Mouse (Mus musculus): ENCODE data around the gene Wfdc13. TPM values are rescaled to one million over a fixed set of nuclear protein-coding genes. Genes with fewer than 3 reads are reported as not detected.
"Not testable (repeated sequence)": the region's sequence is repeated elsewhere in the genome, so short reads cannot be mapped to it uniquely, and the experiment has no call there.

Wfdc13 gene
- polyA plus RNA-seq, 1 experiment from 2014 or later = 0.45 TPM

DNA sequence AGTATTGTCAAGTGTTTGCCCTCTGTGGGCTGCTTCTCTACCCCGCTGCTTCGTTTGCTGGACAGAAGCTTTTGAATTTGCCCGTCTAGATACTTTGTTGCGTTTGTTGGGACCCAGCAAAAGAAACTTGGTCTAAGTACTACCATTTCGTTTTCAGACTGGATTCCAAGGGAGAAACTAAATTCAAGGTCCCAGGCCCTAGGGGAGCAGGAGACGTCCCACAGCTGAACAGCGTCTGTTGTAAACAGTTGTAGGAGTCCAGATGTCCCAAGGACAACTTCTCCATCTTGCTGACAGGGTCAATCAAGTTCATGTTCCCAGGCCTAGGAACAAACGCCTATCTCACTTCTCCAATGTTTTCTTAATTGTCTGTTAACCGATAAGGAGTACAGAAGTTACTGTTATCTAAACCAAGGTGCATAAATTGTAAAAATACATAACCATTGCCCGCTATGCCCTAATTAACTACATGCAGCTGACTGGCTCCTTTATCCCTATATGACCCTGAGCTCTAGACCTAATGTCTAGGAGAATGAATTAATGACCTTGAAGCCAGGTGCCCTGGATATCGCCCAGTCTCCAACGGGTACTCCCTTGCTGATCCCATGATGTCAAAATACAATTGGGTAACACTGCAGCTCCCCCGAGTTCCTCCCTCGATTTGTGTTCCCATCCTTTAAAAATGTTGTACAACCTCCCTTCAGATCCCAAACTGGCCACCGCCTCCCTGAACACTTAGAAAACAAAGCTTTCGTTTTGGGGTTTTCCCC, 7.8 kb upstream of the Wfdc13 start:
- Histone ChIP-seq H3K27me3 (no peaks in the 10 kb centered on the region), H3K9me3 (no peaks in the 10 kb centered on the region), H3K4me1 (peaks cover 3% of the 10 kb centered on the region; the same call in 1 of the 2 replicates), H3K9ac (no peak overlapping the region), H3K4me2 (replicated peaks) (no peak overlapping the region), H3K27ac (no peak overlapping the region), H3K36me3 (no peaks in the 10 kb centered on the region), H3K4me3 (no peak overlapping the region)
- ATAC-seq (ENCODE audit: insufficient number of reproducible peaks, insufficient read depth, low FRiP score, low TSS enrichment) = no peak
- WGBS = 86% methylated on average over 16 of the region's 16 CpGs

GRCm38 (mm10) chr2:164678848-164679625, 5.9 kb upstream of the Wfdc13 start:
- peaks cover 7% of the 10 kb centered on the region; the same call in 1 of the 2 replicates for H3K4me1 ChIP-seq
- no peaks in the 10 kb centered on the region for H3K36me3 ChIP-seq
- 23% methylated on average over 19 of the region's 19 CpGs for WGBS
- ATAC-seq (ENCODE audit: insufficient number of reproducible peaks, insufficient read depth, low FRiP score, low TSS enrichment) = 0 out of 2 replicates have a peak, but pooled peaks have one; percentile 15
- peak overlapping the region; percentile 49 for H3K4me2 ChIP-seq (replicated peaks)
- H3K27me3 ChIP-seq = no peaks in the 10 kb centered on the region
- H3K27ac ChIP-seq = no peak overlapping the region
- peak overlapping the region; percentile 26 for H3K4me3 ChIP-seq
- no peaks in the 10 kb centered on the region for H3K9me3 ChIP-seq
- no peak overlapping the region for H3K9ac ChIP-seq

DNA sequence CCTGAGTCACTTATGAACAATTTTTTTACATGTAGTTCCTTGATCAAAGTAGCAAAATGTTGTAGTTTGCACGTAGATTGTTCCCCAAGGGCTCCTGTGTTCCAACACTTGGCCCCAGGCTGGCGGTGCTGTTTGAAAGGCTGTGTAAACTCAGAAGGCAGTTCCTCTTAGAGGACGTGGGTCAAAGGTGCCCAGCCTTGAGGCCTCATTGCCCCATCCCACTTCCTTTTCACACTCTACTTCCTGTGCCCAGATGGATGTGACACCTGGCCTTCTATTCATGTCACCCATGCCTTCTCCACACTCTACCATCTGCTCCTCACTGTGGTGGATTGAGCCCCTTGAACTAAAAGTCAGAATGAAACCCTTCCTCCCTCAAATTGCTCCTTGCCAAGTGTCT, 5.0 kb upstream of the Wfdc13 start:
- WGBS = 19% methylated on average over 3 of the region's 3 CpGs
- Histone ChIP-seq H3K36me3 (no peaks in the 10 kb centered on the region), H3K4me2 (replicated peaks) (no peak overlapping the region), H3K9me3 (no peaks in the 10 kb centered on the region), H3K27me3 (no peaks in the 10 kb centered on the region), H3K4me3 (no peak overlapping the region), H3K4me1 (peaks cover 7% of the 10 kb centered on the region; the same call in 1 of the 2 replicates), H3K27ac (no peak overlapping the region), H3K9ac (no peak overlapping the region)
- ATAC-seq (ENCODE audit: insufficient number of reproducible peaks, insufficient read depth, low FRiP score, low TSS enrichment) = no peak

DNA sequence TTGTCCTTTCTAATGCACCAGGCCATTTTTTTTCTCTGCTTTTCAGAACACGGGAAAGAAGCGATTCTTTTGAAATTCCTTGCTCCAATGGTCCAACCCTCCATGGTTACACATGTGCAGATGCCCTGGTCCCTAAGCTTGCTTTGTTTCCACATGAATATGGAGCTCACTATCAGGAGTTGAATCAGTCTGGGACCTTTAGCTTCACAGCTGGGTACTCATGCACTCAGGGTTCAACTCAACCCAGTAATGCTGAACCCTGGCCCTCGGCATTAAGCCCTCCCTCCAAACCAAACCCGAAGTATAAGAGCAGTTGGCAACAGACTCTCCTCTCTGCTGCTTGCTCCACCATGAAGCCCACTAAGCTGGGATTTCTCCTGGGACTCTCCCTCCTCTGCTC, 13.3 kb downstream of the Wfdc13 start, which contains the start of gene Spint4:
Gene Spint4, plus strand, starts transcription at position 301 of the 400 bp plus-strand sequence.
- no peak within 1 kb of the TSS for H3K9ac ChIP-seq
- ATAC-seq (ENCODE audit: insufficient number of reproducible peaks, insufficient read depth, low FRiP score, low TSS enrichment) = no peak
- no peaks in the 10 kb centered on the region for H3K9me3 ChIP-seq
- no peak within 1 kb of the TSS for H3K27ac ChIP-seq
- no peaks in the 10 kb centered on the region for H3K4me1 ChIP-seq
- H3K27me3 ChIP-seq = no peaks in the 10 kb centered on the region
- 74% methylated on average over 4 of the region's 4 CpGs for WGBS
- no peak within 1 kb of the TSS for H3K4me3 ChIP-seq
- H3K36me3 ChIP-seq = no peaks in the 10 kb centered on the region
- no peak within 1 kb of the TSS for H3K4me2 ChIP-seq (replicated peaks)

GRCm38 (mm10) chr2:164700959-164701358, 16.1 kb downstream of the Wfdc13 start:
- no peak overlapping the region for H3K27ac ChIP-seq
- H3K9ac ChIP-seq = no peak overlapping the region
- no peaks in the 10 kb centered on the region for H3K4me1 ChIP-seq
- no peak for ATAC-seq (ENCODE audit: insufficient number of reproducible peaks, insufficient read depth, low FRiP score, low TSS enrichment)
- H3K9me3 ChIP-seq = no peaks in the 10 kb centered on the region
- 79% methylated on average over 5 of the region's 5 CpGs for WGBS
- H3K4me3 ChIP-seq = no peak overlapping the region
- H3K4me2 ChIP-seq (replicated peaks) = no peak overlapping the region
- no peaks in the 10 kb centered on the region for H3K36me3 ChIP-seq
- H3K27me3 ChIP-seq = no peaks in the 10 kb centered on the region

DNA sequence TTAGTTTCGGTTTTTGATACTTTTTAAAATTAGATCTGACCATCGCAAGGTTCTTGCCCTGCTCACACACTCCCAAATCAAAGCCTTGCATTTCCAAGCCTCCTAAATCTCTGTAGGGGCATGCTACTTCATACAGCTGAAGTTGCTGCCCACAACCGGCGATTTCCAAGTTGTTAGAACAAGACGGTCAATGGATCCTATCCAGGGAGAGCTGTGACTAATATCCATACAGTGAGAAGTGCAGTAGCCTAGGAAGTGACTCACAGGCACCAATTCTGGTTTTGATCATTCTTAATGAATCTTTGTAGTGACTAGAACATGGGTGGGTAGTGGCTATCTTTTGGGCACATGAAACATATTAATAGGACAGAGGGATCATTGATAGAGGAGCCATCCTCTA, 16.9 kb downstream of the Wfdc13 start:
- Histone ChIP-seq H3K27me3 (no peaks in the 10 kb centered on the region), H3K4me3 (no peak overlapping the region), H3K9ac (no peak overlapping the region), H3K4me1 (no peaks in the 10 kb centered on the region), H3K36me3 (no peaks in the 10 kb centered on the region), H3K9me3 (no peaks in the 10 kb centered on the region), H3K4me2 (replicated peaks) (no peak overlapping the region), H3K27ac (no peak overlapping the region)
- 94% methylated on average over 5 of the region's 5 CpGs for WGBS
- no peak for ATAC-seq (ENCODE audit: insufficient number of reproducible peaks, insufficient read depth, low FRiP score, low TSS enrichment)

GRCm38 (mm10) chr2:164704235-164704634, 19.3 kb downstream of the Wfdc13 start:
- H3K4me2 ChIP-seq (replicated peaks) = no peak overlapping the region
- H3K9me3 ChIP-seq = no peaks in the 10 kb centered on the region
- no peak overlapping the region for H3K27ac ChIP-seq
- no peaks in the 10 kb centered on the region for H3K4me1 ChIP-seq
- no peak overlapping the region for H3K4me3 ChIP-seq
- no peaks in the 10 kb centered on the region for H3K36me3 ChIP-seq
- ATAC-seq (ENCODE audit: insufficient number of reproducible peaks, insufficient read depth, low FRiP score, low TSS enrichment) = no peak
- H3K27me3 ChIP-seq = no peaks in the 10 kb centered on the region
- WGBS = 79% methylated on average over 5 of the region's 5 CpGs
- no peak overlapping the region for H3K9ac ChIP-seq

DNA sequence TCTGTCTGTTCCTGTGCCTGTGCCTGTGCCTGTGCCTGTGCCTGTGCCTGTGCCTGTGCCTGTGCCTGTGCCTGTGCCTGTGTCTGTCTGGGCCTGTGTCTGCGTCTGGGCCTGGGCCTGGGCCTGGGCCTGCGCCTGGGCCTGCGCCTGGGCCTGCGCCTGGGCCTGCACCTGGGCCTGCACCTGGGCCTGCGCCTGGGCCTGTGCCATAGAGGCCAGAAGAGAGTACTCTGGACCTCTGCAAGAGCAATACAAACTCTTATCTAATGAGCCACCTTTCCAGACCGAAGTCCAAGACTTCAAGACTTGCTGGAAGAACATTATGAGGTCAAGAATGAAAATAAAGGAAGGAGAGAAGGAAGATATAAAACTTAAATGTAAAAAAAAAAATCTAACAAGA, 20.4 kb downstream of the Wfdc13 start:
- no peak overlapping the region for H3K4me3 ChIP-seq
- no peaks in the 10 kb centered on the region for H3K9me3 ChIP-seq
- no peak overlapping the region for H3K27ac ChIP-seq
- no peak overlapping the region for H3K9ac ChIP-seq
- H3K4me1 ChIP-seq = no peaks in the 10 kb centered on the region
- H3K4me2 ChIP-seq (replicated peaks) = no peak overlapping the region
- WGBS = 91% methylated on average over 6 of the region's 6 CpGs
- ATAC-seq (ENCODE audit: insufficient number of reproducible peaks, insufficient read depth, low FRiP score, low TSS enrichment) = no peak
- no peaks in the 10 kb centered on the region for H3K27me3 ChIP-seq
- H3K36me3 ChIP-seq = no peaks in the 10 kb centered on the region

GRCm38 (mm10) chr2:164705991-164706390, 21.1 kb downstream of the Wfdc13 start:
- H3K27ac ChIP-seq = no peak overlapping the region
- H3K4me1 ChIP-seq = no peaks in the 10 kb centered on the region
- no peak overlapping the region for H3K4me3 ChIP-seq
- H3K27me3 ChIP-seq = no peaks in the 10 kb centered on the region
- H3K36me3 ChIP-seq = no peaks in the 10 kb centered on the region
- WGBS = 87% methylated on average over 14 of the region's 14 CpGs
- no peak overlapping the region for H3K9ac ChIP-seq
- no peak overlapping the region for H3K4me2 ChIP-seq (replicated peaks)
- no peak for ATAC-seq (ENCODE audit: insufficient number of reproducible peaks, insufficient read depth, low FRiP score, low TSS enrichment)
- H3K9me3 ChIP-seq = no peaks in the 10 kb centered on the region

DNA sequence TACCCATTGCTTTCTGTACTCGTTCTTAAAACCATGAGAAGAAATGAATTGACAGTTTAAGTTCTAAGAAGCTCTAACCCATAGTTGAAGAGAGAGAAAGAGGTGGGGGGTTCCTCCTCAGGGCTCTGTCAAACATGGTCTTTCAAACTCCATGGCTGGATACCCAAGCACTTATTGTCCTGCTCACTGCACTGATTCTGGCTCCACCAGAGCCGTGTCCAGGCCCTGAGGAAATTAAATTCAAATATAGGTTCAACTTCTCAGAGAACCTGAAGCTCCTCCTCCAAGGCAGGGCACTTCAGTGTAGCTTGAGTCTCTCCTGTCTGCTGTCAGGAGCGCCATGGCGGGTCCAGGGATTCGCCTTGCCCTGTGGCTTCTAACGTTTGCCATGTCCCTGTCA, 30.1 kb downstream of the Wfdc13 start, which contains the start of gene Spint5:
Gene Spint5, plus strand, starts transcription at position 301 of the 400 bp plus-strand sequence.
- H3K9me3 ChIP-seq = no peaks in the 10 kb centered on the region
- no peak within 1 kb of the TSS for H3K27ac ChIP-seq
- no peaks in the 10 kb centered on the region for H3K27me3 ChIP-seq
- no peak for ATAC-seq (ENCODE audit: insufficient number of reproducible peaks, insufficient read depth, low FRiP score, low TSS enrichment)
- H3K36me3 ChIP-seq = no peaks in the 10 kb centered on the region
- H3K4me3 ChIP-seq = no peak within 1 kb of the TSS
- H3K4me2 ChIP-seq (replicated peaks) = no peak within 1 kb of the TSS
- H3K9ac ChIP-seq = no peak within 1 kb of the TSS
- 72% methylated on average over 6 of the region's 6 CpGs for WGBS
- H3K4me1 ChIP-seq = no peaks in the 10 kb centered on the region

DNA sequence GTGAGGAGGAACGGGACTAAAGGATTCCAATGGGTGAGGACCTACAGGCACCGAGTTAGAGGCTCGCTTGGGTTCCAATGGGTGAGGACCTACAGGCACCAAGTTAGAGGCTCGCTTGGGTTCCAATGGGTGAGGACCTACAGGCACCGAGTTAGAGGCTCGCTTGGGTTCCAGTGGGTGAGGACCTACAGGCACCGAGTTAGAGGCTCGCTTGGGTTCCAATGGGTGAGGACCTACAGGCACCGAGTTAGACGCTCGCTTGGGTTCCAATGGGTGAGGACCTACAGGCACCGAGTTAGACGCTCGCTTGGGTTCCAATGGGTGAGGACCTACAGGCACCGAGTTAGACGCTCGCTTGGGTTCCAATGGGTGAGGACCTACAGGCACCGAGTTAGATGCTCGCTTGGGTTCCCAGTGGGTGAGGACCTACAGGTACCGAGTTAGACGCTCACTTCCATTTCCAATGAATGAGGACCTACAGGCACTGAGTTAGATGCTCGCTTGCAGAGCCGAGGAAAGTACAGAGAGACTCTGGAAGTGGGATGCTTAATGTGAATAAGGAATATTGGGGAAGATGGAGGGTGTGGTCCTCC, 31.4 kb downstream of the Wfdc13 start:
- not testable (repeated sequence) for H3K4me3 ChIP-seq; H3K9me3 ChIP-seq; H3K27ac ChIP-seq; H3K9ac ChIP-seq; H3K36me3 ChIP-seq; ATAC-seq (ENCODE audit: insufficient number of reproducible peaks, insufficient read depth, low FRiP score, low TSS enrichment); H3K4me2 ChIP-seq (replicated peaks); H3K4me1 ChIP-seq; H3K27me3 ChIP-seq
- 90% methylated on average over 23 of the region's 23 CpGs for WGBS
